Mouse (Mus musculus) neural tube, embryonic 10.5 days (tissue): ENCODE measurements around the gene Pde3a.

Experiments used
- DNase-seq: peaks from one replicate; pipeline ENCODE4 v3.0.0-alpha.2; 2017; ENCODE audit warnings: low spot score; ENCODE audit errors: extremely low spot score

Pde3a gene

DNA sequence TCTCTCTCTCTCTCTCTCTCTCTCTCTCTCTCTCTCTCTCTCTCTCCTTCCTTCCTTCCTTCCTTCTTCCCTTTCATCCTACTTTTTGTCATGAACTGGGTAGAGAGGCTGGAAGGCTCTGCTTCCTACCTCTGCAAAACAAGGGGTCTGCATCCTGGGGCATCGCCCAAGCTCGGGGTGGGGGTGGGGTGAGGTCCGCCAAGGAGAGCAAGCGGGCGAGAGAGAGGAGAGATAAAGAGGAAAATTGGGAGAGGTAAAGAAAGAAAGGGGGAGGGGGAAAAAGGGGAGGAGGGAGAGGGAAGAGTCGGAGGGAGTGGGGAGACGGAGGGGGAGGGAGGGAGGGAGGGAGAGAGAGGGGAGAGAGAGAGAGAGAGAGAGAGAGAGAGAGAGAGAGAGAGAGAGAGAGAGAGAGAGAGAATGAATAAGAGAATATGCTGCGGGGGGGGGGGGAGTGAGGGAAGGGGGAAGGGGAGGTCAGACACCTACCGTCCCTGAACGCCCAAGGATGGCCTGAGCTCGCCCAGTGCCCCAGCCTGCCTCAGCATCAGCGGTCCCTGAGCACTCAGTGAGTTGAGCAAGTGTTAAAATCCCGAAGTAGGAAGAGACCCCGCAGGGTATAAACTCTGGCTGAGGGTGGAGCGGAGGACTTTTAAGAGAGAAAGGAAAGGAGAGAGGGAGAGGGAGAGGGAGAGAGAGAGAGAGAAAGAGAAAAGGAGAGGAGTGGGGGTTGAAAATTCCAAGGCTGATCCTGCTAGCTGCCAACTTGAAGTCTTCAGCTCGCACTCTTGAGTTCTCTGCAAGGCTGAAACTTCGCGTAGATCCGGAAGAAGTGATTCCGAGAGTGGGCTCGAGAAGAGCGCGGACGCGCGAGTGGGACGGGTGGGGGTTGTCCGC lies at the start of gene Pde3a:
Gene Pde3a, plus strand, starts transcription at position 579 of the 894 bp plus-strand sequence.
- peak; percentile 76 for DNase-seq

GRCm38 (mm10) chr6:141200173-141200615 lies 48.9 kb upstream of the Pde3a start:
- DNase-seq = no peak

DNA sequence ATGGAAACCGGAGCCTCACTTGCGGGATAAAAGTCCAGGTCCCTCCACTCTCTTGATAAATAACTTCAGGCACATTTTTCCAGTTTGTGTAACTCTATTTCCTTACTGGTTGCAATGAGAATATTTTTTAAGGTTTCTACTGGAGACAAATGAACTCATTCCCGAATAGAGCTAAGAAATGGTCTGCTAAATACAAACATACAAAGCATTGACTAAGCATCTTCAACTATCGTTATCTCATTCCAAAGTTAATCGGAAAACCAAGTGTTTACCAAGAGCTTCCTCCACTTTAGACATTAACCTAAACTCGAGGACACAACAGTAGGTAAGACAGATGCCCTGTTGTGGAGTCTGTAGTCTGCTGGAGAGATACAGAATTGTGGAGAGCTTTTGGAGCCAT lies 41.5 kb upstream of the Pde3a start:
- no peak for DNase-seq

- DNase-seq = no peak
Measured at GRCm38 (mm10) chr6:141208283-141208872, 40.7 kb upstream of the Pde3a start.

- DNase-seq = no peak
Measured at GRCm38 (mm10) chr6:141210021-141210420, 39.0 kb upstream of the Pde3a start.

DNA sequence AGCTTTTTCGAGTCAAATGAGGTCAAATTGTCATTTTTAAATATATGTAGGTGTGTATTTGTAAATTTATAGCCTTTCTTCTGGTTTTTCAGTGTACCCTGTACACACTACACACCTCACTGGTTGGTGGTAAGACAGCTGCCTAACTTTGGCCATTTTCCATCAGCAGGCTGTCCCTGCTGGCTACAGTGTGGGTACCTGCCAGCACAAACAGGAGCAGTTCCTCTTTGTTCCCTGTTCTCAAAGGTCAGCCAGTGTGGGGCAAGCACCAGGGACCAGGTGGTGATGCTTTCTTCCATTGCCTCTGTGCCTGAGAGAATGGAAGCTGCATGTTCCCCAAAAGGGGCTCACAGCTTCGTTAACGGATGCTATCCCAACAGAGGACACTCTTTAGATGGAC lies 28.0 kb upstream of the Pde3a start:
- no peak for DNase-seq

GRCm38 (mm10) chr6:141226851-141227657 lies 22.0 kb upstream of the Pde3a start:
- peak; percentile 11 for DNase-seq

DNA sequence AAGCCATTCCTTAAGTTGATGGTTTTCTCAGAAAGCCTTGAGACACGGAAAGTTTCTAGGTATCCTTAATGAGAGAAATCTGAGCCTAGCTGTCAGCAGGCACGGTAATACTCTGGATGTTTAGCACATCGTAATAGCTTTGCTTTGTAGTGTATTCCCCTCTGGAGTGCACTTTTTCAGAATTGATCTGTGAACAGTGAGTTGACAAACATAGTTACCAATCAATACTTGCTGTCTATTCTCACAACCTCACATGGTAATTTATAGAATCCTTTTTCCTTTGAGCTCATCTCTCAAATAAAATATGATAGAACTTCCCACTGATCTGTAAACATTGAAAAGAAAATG lies 21.4 kb upstream of the Pde3a start:
- DNase-seq = no peak

GRCm38 (mm10) chr6:141232756-141233382 lies 16.2 kb upstream of the Pde3a start:
- DNase-seq = no peak

DNA sequence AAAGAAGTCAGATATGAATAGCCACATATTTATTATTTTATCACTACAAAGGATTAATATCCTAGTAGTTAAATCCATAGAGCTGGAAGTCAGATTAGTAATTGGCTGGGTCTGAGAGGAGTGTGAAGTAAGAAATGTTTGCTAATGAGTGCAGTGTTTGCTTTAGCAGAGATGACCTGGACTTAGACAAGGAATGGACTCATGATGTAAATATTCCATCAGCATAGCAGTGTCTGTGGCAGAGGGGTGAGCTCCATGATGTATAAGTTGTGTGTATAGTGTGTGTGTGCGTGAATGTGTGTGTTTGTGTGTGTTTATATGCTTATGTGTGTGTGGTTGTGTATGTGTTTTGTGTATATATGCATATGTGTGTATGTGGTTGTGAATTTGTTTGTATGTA lies 7.3 kb upstream of the Pde3a start:
- no peak for DNase-seq

- DNase-seq = no peak
Measured at GRCm38 (mm10) chr6:141245089-141245488, 4.0 kb upstream of the Pde3a start.

- DNase-seq = no peak
Measured at GRCm38 (mm10) chr6:141246391-141246790, 2.7 kb upstream of the Pde3a start.

GRCm38 (mm10) chr6:141248081-141248480 lies 988 bp upstream of the Pde3a start:
- peak; percentile 15 for DNase-seq

DNA sequence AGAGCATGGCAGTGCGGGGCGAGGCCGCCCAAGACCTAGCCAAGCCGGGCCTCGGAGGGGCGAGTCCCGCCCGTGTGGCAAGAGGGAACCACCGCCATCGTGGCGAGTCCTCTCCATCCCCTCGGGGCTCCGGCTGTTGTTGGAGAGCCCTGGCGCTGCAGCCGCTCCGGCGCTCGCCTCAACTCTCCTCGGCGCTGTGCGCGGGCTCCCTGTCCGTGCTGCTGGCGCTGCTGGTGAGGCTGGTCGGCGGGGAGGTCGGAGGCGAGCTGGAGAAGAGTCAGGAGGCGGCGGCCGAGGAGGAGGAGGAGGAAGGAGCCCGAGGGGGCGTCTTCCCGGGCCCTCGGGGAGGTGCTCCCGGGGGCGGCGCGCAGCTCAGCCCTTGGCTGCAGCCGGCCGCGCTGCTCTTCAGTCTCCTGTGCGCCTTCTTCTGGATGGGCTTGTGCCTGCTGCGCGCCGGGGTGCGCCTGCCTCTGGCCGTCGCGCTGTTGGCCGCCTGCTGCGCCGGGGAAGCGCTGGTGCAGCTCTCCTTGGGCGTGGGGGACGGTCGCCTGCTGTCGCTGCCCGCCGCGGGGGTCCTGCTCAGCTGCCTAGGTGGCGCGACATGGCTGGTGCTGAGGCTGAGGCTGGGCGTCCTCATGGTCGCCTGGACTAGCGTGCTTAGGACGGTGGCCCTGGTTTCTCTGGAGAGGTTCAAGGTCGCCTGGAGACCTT lies 671 bp downstream of the Pde3a start:
- DNase-seq = no peak

DNA sequence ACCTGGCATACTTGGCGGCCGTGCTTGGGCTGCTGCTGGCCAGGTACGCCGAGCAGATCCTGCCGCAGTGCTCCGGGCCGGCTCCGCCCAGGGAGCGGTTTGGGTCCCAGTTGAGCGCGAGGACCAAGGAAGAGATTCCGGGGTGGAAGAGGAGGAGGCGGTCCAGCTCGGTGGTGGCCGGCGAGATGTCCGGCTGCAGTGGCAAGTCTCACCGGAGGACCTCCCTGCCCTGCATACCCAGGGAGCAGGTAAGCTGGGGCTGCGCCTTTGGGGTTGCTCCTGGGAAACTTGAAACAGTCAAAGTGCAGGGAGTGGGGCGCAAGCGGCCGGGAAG lies 1.2 kb downstream of the Pde3a start:
- no peak for DNase-seq

DNA sequence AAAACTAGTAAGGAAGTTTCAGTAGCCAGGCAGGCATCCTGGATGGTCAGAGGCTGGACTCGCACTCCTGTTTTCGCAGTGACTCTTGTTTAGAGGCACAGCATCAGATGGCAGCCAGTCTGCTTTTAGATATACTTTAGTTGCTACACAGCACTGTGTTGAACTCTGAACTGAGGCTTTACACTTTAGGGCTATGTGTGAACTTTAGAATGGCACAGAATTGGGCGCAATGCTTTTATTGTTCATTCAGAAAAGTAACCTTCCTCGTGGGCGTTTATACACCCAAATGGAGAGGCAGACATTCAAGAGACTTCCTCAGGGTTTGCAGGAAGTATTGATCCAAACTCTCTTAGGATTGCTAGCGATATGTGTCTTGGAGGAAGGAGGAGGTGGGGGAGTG lies 1.9 kb downstream of the Pde3a start:
- DNase-seq = no peak

GRCm38 (mm10) chr6:141252520-141252919 lies 3.5 kb downstream of the Pde3a start:
- no peak for DNase-seq

GRCm38 (mm10) chr6:141254956-141255355 lies 5.9 kb downstream of the Pde3a start:
- no peak for DNase-seq

- no peak for DNase-seq
Measured at GRCm38 (mm10) chr6:141256896-141257295, 7.8 kb downstream of the Pde3a start.

- no peak for DNase-seq
Measured at GRCm38 (mm10) chr6:141257434-141258202, 8.5 kb downstream of the Pde3a start.
